Mouse (Mus musculus): ENCODE measurements around the gene Sptbn1.

Sptbn1 gene

GRCm38 (mm10) chr11:30158028-30158700 is 109.8 kb downstream of the Sptbn1 start:
- peaks cover 73% of the 10 kb centered on the region for H3K4me1 ChIP-seq (replicated peaks; ENCODE audit: low read depth, low read length)
- no peaks in the 10 kb centered on the region for H3K9me3 ChIP-seq (ENCODE audit: low read length)
- H3K36me3 ChIP-seq (ENCODE audit: insufficient read depth, low read length) = peaks cover 60% of the 10 kb centered on the region
- H3K4me3 ChIP-seq (replicated peaks; ENCODE audit: low read length) = no peak overlapping the region
- H3K27me3 ChIP-seq (ENCODE audit: insufficient read depth, low read length) = no peaks in the 10 kb centered on the region
- TF ChIP-seq POU5F1 (IDR thresholded peaks at IDR 0.05; ENCODE audit: borderline replicate concordance, low read length) = no peak
- no peak for TF ChIP-seq CTCF (conservative IDR thresholded peaks at IDR 0.05; ENCODE audit: low read length)
- TF ChIP-seq NANOG (IDR thresholded peaks at IDR 0.05; ENCODE audit: borderline replicate concordance, low read length) = no peak

GRCm38 (mm10) chr11:30155887-30156286 is 112.1 kb downstream of the Sptbn1 start:
- Histone ChIP-seq H3K4me1 (replicated peaks; ENCODE audit: low read depth, low read length) (peaks cover 50% of the 10 kb centered on the region), H3K27me3 (ENCODE audit: insufficient read depth, low read length) (no peaks in the 10 kb centered on the region), H3K9me3 (ENCODE audit: low read length) (no peaks in the 10 kb centered on the region), H3K4me3 (replicated peaks; ENCODE audit: low read length) (no peak overlapping the region), H3K36me3 (ENCODE audit: insufficient read depth, low read length) (peaks cover 73% of the 10 kb centered on the region)
- no peak for TF ChIP-seq NANOG (IDR thresholded peaks at IDR 0.05; ENCODE audit: borderline replicate concordance, low read length)
- TF ChIP-seq CTCF (conservative IDR thresholded peaks at IDR 0.05; ENCODE audit: low read length) = no peak
- TF ChIP-seq POU5F1 (IDR thresholded peaks at IDR 0.05; ENCODE audit: borderline replicate concordance, low read length) = no peak

GRCm38 (mm10) chr11:30154980-30155379 is 113.0 kb downstream of the Sptbn1 start:
- H3K4me1 ChIP-seq (replicated peaks; ENCODE audit: low read depth, low read length) = peaks cover 41% of the 10 kb centered on the region
- no peaks in the 10 kb centered on the region for H3K27me3 ChIP-seq (ENCODE audit: insufficient read depth, low read length)
- TF ChIP-seq NANOG (IDR thresholded peaks at IDR 0.05; ENCODE audit: borderline replicate concordance, low read length) (no peak), CTCF (conservative IDR thresholded peaks at IDR 0.05; ENCODE audit: low read length) (no peak), POU5F1 (IDR thresholded peaks at IDR 0.05; ENCODE audit: borderline replicate concordance, low read length) (no peak)
- H3K4me3 ChIP-seq (replicated peaks; ENCODE audit: low read length) = no peak overlapping the region
- H3K9me3 ChIP-seq (ENCODE audit: low read length) = no peaks in the 10 kb centered on the region
- H3K36me3 ChIP-seq (ENCODE audit: insufficient read depth, low read length) = peaks cover 81% of the 10 kb centered on the region

- Histone ChIP-seq H3K27me3 (ENCODE audit: insufficient read depth, low read length) (no peaks in the 10 kb centered on the region), H3K9me3 (ENCODE audit: low read length) (no peaks in the 10 kb centered on the region), H3K36me3 (ENCODE audit: insufficient read depth, low read length) (peaks cover 90% of the 10 kb centered on the region), H3K4me1 (replicated peaks; ENCODE audit: low read depth, low read length) (peaks cover 7% of the 10 kb centered on the region), H3K4me3 (replicated peaks; ENCODE audit: low read length) (no peak overlapping the region)
- TF ChIP-seq POU5F1 (IDR thresholded peaks at IDR 0.05; ENCODE audit: borderline replicate concordance, low read length) (no peak), CTCF (conservative IDR thresholded peaks at IDR 0.05; ENCODE audit: low read length) (no peak), NANOG (IDR thresholded peaks at IDR 0.05; ENCODE audit: borderline replicate concordance, low read length) (no peak)
Observed at GRCm38 (mm10) chr11:30148888-30149287, 119.1 kb downstream of the Sptbn1 start.

GRCm38 (mm10) chr11:30148378-30148777 is 119.6 kb downstream of the Sptbn1 start:
- H3K9me3 ChIP-seq (ENCODE audit: low read length) = no peaks in the 10 kb centered on the region
- H3K27me3 ChIP-seq (ENCODE audit: insufficient read depth, low read length) = no peaks in the 10 kb centered on the region
- H3K4me3 ChIP-seq (replicated peaks; ENCODE audit: low read length) = no peak overlapping the region
- H3K36me3 ChIP-seq (ENCODE audit: insufficient read depth, low read length) = peaks cover 90% of the 10 kb centered on the region
- H3K4me1 ChIP-seq (replicated peaks; ENCODE audit: low read depth, low read length) = peaks cover 7% of the 10 kb centered on the region
- TF ChIP-seq NANOG (IDR thresholded peaks at IDR 0.05; ENCODE audit: borderline replicate concordance, low read length) (no peak), POU5F1 (IDR thresholded peaks at IDR 0.05; ENCODE audit: borderline replicate concordance, low read length) (no peak), CTCF (conservative IDR thresholded peaks at IDR 0.05; ENCODE audit: low read length) (no peak)

GRCm38 (mm10) chr11:30147882-30148281 is 120.1 kb downstream of the Sptbn1 start:
- H3K4me3 ChIP-seq (replicated peaks; ENCODE audit: low read length) = no peak overlapping the region
- TF ChIP-seq POU5F1 (IDR thresholded peaks at IDR 0.05; ENCODE audit: borderline replicate concordance, low read length) (no peak), NANOG (IDR thresholded peaks at IDR 0.05; ENCODE audit: borderline replicate concordance, low read length) (no peak), CTCF (conservative IDR thresholded peaks at IDR 0.05; ENCODE audit: low read length) (no peak)
- no peaks in the 10 kb centered on the region for H3K9me3 ChIP-seq (ENCODE audit: low read length)
- H3K36me3 ChIP-seq (ENCODE audit: insufficient read depth, low read length) = peaks cover 90% of the 10 kb centered on the region
- no peaks in the 10 kb centered on the region for H3K27me3 ChIP-seq (ENCODE audit: insufficient read depth, low read length)
- H3K4me1 ChIP-seq (replicated peaks; ENCODE audit: low read depth, low read length) = peaks cover 7% of the 10 kb centered on the region

- Histone ChIP-seq H3K4me3 (replicated peaks; ENCODE audit: low read length) (no peak overlapping the region), H3K9me3 (ENCODE audit: low read length) (no peaks in the 10 kb centered on the region), H3K36me3 (ENCODE audit: insufficient read depth, low read length) (peaks cover 99% of the 10 kb centered on the region), H3K27me3 (ENCODE audit: insufficient read depth, low read length) (no peaks in the 10 kb centered on the region), H3K4me1 (replicated peaks; ENCODE audit: low read depth, low read length) (no peaks in the 10 kb centered on the region)
- TF ChIP-seq POU5F1 (IDR thresholded peaks at IDR 0.05; ENCODE audit: borderline replicate concordance, low read length) = no peak
- TF ChIP-seq NANOG (IDR thresholded peaks at IDR 0.05; ENCODE audit: borderline replicate concordance, low read length) = no peak
- no peak for TF ChIP-seq CTCF (conservative IDR thresholded peaks at IDR 0.05; ENCODE audit: low read length)
Observed at GRCm38 (mm10) chr11:30143090-30143489, 124.9 kb downstream of the Sptbn1 start.

GRCm38 (mm10) chr11:30139165-30139826 is 128.7 kb downstream of the Sptbn1 start:
- no peaks in the 10 kb centered on the region for H3K4me1 ChIP-seq (replicated peaks; ENCODE audit: low read depth, low read length)
- TF ChIP-seq POU5F1 (IDR thresholded peaks at IDR 0.05; ENCODE audit: borderline replicate concordance, low read length) (no peak), CTCF (conservative IDR thresholded peaks at IDR 0.05; ENCODE audit: low read length) (no peak), NANOG (IDR thresholded peaks at IDR 0.05; ENCODE audit: borderline replicate concordance, low read length) (no peak)
- peaks cover 100% of the 10 kb centered on the region for H3K36me3 ChIP-seq (ENCODE audit: insufficient read depth, low read length)
- no peaks in the 10 kb centered on the region for H3K27me3 ChIP-seq (ENCODE audit: insufficient read depth, low read length)
- no peak overlapping the region for H3K4me3 ChIP-seq (replicated peaks; ENCODE audit: low read length)
- no peaks in the 10 kb centered on the region for H3K9me3 ChIP-seq (ENCODE audit: low read length)

Measured in E14TG2a.4 (cell line).